Mouse (Mus musculus): ENCODE measurements around the gene Rassf5.
A peak's percentile ranks its signal among the peaks of the same experiment; 100 is the strongest.
"Not testable (repeated sequence)": the region's sequence is repeated elsewhere in the genome, so short reads cannot be mapped to it uniquely, and the experiment has no call there.

Rassf5 gene

DNA sequence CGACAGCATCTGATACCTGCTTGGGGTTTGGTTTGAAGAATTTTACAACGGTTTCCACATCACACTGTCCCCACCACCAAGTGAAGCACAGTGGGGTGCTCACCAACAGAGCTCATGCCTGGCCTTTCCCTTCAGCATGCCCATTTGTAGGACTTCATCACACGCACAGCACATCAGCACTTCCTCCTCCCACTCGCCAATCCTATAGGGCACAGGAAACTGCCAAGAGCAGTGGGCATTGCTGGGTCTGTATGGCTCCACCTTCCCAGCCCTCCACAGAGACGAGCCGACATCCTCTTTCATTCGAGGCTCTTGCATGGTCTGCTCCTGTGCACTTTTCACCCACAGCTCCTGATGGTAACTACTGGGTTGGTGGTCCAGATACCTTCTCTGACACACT, 61.9 kb downstream of the Rassf5 start:
- DNase-seq (ENCODE audit: extremely low read depth, insufficient read length, low spot score) = no peak

DNA sequence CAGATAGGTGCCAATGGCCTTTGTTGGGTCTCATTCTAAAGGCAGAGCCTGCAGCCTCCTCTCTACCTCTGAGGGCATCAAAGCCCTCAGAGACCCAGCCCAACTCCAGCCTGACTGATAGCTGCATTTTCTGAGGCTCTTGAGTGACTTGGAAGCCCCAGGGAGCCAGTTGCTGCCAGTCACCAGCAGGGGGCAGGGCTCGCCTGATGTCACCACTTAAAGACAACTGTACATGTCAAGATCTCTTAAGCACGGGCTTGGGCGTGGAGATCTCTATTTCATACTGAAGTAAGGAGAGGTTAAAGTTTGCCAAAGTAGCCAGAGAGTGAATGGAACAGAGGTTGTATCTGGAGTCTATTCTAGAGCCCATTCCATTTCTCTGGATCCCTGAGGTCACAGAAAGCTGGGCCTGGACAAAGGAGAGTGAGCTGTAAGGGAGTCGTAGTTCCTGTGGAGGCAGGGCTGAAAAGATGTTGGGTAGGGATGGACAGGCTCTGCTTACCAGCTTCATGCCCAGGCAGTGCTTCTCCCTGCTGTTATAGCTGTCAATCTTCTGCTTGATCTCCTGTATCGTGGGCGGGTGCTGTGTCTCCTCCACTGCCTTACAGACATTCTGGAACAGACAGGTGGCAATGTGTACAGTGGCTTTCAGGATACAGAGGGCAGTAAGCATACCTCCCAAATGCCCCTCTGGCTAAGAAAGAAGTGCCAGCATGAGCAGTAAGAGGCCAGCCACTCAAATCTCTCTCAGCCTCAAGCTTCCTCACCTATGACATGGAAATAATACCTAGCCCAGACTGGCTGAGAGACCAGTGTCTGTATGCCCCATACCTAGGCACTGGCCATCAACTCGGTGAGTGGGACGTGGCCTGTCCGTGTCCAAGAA, 63.2 kb downstream of the Rassf5 start:
- DNase-seq (ENCODE audit: extremely low read depth, insufficient read length, low spot score) = peak; percentile 62

DNA sequence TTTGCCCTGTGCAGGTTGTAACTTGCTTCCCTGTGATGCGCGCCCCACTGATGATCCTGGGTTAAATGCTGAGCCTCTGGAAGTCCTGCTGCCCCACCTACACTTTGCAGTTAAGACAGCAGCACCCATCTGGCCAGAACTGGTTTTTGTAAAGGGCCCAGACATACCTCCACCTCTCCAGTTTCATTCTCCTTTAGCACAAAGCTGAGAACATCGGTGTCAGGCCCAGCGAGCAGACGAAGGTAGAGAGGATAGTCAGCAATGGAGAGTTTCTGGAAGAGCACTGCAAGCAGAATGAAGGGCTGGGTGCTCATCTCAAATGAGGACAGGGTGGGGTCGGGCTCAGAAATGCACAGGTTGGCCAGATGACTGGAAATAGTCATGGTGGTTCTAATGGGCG, 64.7 kb downstream of the Rassf5 start:
- DNase-seq (ENCODE audit: extremely low read depth, insufficient read length, low spot score) = no peak

DNA sequence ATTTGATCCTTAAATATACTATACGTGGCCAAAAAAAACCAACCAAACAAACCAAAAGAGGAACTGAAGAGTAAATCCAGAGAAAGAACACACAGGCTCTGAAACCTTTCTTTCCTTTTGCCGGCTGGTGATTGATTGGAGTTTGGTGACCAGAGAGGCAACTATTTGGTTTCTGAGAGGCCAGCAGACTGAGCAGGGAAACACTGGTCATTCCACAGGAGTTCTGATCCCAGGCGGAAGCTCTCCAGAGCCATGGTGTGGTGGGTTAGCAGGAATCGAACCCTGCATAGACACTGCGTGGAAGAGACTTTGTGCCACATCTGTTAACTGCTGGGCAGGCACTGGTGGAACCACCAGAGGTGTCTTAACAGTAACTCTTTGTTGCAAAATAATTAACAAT, 67.0 kb downstream of the Rassf5 start:
- DNase-seq (ENCODE audit: extremely low read depth, insufficient read length, low spot score) = no peak

DNA sequence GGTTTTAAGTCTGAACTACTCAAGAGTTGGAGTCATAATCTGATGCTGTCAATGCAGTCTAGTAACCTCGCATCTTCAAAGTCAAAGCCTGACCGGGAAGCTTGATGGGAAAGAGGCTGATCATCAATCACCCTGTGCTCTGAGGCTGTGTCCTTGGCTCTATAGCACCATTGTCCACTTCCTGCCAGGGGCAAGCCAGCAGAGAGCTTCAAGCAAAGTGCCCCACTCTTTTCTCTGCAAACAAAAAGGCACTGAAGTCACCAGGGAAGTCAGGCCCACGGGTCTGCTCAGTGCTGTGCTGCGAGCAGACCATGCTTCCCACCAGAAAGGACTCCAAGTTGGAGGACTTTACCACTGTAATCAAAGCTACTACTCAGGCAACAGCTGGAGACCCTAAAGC, 67.8 kb downstream of the Rassf5 start:
- no peak for DNase-seq (ENCODE audit: extremely low read depth, insufficient read length, low spot score)

DNA sequence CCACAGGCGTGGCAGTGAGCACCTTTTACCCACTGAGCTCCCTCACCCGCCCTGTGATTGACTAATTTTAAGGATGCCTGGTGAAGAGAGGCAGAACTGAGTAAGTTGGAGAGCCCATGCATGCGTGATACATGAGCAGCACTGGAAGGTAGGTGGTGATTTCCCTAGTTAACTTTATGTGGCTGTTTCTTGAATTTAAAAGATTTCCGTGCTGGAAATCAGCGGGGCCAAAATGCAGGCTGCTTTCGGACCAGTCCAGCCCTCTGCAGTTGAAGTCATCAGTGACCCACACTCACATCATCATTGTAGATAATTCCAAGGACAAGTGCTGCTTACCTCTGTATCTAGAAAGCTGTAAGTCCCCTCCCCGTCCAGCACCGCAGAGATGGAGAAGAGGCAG, 69.2 kb downstream of the Rassf5 start:
- DNase-seq (ENCODE audit: extremely low read depth, insufficient read length, low spot score) = no peak

DNA sequence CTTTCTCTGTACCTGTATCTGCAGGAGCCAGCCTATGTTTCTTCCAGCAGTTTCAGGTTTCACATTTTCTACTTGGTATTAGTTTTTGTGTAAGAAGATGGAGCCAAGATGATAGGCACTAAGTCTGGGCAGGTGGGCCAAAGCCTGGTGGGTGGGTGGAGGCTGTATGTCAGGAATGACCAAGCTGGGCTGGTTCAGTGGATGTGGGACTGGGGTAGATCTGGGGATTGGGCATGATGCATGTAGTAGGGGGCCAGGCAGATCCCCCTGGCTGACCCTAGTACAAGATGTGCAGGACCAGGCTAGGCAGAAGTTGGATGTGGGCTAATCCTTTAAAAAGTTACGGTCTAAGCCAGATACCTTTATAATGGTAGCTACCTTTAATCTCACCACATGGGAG, 69.9 kb downstream of the Rassf5 start:
- DNase-seq (ENCODE audit: extremely low read depth, insufficient read length, low spot score) = no peak

DNA sequence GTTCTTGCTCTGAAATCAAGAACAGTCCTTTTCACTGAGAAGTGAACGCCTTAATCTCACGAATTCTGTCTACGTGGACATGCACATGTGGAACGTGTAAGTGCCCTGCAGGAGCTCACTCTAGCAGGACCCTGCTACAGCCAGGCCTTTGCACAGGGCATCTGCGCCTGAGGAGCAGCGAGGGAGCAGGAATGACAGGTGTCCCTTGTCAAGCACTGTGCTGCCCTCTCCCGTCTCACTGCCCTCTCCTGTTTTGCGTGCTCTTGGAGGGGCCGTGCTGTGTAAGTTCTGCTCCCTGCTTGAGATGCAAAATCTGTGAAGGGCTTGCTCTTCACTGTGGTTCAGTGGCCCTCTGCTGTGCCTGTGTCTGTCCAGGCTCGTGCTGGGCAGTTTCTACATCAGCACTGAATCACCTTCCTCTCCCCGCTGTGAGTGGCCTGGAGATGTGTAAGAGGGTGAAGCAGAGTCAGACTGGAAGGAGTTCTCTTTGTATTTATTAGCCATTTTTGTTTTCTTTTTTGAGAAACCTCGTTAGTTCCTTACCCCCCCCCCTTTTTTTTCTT, 70.7 kb downstream of the Rassf5 start:
- no peak for DNase-seq (ENCODE audit: extremely low read depth, insufficient read length, low spot score)

DNA sequence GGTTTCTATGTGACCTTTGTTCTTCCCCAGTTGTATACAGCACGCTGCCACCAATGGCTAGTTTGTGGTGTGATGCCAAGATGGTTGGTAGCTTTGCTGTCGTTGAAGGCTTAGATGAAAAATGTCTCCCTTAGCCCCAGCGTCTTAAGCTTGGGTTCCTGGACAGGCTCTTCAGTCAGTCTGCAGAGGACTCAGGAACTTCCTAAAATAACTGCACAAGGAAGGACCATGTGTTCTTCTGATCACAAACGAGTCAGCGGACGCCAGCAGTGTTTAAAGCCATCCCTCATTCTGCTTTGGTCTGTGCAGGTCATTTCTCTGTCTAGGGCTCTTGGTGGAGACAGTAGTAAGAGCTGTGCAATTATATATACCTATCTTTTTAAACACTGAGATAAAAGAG, 71.2 kb downstream of the Rassf5 start:
- no peak for DNase-seq (ENCODE audit: extremely low read depth, insufficient read length, low spot score)

DNA sequence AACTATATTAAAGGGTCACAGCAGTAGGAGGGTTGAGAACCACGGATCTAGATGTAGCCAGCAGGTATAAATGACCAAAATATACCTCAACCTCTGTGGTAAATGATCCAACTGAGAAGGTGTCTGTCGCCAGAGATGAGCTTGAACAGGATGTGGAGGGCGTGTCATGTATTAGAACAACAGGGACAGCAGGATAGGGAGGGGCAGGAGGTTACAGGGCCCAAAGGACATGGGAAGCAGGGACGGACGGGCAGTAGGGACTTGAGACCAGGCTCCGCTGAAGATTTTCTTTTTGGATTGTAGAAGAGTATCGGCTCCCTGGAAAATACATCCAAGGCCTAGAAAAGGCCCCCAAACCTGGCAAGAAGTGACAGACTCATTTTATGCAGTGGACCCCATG, 72.1 kb downstream of the Rassf5 start:
- no peak for DNase-seq (ENCODE audit: extremely low read depth, insufficient read length, low spot score)

DNA sequence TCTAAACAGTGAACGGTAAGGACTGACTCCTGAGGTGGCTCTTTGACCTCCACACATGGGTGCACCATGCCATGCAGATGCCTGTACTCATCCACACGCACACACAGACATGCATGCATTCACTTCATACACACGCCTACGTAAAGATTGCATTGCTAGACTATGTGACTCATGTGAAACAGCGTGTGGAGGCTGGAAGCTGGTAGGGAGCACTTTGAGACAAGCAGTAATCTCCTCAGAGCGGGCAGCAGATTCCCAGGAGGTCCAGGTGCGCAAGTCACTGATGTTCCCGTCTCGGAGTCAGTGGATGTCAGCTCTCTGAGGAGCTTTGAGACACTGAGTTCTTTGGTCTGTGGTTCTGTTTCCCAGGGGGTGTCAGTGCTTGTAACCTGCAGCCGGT, 77.4 kb downstream of the Rassf5 start:
- no peak for DNase-seq (ENCODE audit: extremely low read depth, insufficient read length, low spot score)

DNA sequence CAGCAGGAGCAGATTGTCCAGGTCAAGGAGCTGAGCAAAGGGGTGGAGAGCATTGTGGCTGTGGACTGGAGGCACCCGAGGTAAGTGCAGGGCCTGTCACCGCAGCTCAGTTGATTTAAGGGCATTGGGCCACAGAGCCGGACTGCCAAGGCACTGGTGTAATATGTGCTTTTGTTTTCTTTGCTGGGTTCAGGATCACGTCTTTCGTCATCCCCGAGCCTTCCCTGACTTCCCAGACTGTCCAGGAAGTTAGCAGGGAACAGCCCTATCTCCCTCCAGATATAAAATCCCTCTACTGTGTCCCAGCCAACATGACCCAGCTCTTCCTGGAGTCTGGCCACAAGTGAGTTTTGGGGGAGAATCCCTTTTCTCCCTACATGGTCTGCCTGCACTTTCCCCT, 80.6 kb downstream of the Rassf5 start:
- DNase-seq (ENCODE audit: extremely low read depth, insufficient read length, low spot score) = no peak

DNA sequence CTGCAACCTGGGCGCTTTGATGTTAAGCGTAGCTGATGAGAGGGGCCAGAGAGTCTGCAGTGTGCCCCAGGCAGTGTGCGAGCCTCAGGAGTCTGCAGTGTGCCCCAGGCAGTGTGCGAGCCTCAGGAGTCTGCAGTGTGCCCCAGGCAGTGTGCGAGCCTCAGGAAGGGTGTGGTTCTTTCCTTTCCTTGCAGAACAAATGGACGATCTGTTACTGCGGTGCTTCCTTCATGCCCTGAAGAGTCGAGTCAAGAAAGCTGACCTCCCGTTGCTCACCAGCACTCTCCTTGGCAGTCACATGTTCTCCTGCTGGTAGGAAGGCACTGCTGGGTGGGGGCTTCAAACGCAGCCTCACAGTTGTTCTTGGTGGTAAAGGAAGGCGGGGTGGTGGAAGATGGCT, 84.0 kb downstream of the Rassf5 start:
- DNase-seq (ENCODE audit: extremely low read depth, insufficient read length, low spot score) = no peak

DNA sequence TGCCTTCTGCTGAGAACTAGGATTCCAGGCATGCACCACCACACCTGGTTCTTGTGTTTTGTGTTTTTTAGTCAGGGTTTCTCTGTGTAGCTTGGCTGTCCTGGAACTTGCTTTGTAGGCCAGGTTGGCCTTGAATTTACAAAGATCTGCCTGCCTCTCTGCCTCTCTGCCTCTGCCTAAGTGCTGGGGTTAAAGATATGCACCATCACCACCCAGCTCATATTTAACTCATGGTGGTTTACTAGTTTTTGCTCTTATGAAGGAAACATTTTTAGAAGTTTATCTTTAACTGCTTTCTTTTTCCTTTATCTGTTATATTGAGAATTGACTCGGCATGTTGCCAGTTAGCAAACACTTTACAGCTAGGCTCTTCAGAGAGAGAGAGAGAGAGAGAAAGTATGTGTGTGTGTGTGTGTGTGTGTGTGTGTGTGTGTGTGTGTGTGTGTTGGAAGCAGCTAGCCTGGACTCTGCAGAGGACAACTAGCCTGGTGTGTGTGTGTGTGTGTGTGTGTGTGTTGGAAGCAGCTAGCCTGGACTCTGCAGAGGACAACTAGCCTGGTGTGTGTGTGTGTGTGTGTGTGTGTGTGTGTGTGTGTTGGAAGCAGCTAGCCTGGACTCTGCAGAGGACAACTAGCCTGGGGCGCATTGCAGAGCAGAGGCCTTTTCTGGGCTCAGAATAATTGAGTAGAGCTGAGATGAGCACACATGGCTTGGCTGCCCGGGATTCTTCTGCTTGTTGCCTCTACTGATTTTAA, 85.3 kb downstream of the Rassf5 start:
- not testable (repeated sequence) for DNase-seq (ENCODE audit: extremely low read depth, insufficient read length, low spot score)

DNA sequence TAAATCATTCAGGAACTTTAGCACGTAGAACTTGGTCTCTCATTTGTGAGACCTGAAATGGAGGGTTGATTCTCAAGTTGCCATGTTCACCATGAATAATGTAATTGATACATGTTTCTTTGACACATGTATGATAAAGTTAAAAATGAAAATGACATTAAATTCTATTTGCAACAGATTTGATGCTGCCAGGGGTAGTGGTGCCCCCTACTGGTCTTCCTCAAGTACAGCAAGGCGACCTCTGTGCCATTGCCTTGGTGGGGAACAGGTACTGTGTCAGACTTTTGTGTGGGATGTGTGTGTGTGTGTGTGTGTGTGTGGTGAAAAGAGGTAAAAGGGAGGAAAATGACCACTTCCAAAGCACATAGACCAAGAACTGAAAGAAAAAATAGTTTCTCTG, 89.6 kb downstream of the Rassf5 start:
- DNase-seq (ENCODE audit: extremely low read depth, insufficient read length, low spot score) = no peak

DNA sequence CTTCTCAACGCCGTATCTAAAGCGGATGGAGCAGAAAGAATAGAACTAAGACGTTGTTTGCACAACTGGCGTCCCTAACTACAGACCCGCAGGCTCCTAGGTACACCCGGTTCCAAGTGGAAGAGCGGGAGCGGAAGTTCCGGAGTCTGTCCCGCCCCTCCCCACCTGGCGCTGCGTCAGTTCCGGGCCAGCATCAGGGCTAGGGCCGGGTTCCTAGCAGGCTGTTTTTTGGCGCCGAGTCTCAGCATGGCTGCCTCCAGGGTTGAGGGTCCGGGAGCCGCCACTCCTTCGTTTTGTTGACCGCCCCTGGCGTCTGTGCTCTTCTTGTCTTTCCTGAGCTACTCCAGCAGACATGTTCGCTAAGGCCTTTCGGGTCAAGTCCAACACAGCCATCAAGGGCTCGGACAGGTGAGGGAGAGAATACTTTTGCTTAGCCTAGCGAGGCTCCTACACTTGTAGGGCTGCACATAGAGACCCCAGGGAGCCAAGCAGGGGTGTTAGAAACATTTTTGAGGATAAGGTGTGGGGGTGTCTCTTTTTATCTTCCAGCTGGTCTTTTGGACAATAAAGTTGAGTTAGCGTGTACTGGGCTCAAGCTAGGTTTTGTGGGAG, 91.9 kb downstream of the Rassf5 start, which contains the start of gene Eif2d:
Gene Eif2d, plus strand, starts transcription at position 164 of the 612 bp plus-strand sequence.
- DNase-seq (ENCODE audit: extremely low read depth, insufficient read length, low spot score) = peak; percentile 91

DNA sequence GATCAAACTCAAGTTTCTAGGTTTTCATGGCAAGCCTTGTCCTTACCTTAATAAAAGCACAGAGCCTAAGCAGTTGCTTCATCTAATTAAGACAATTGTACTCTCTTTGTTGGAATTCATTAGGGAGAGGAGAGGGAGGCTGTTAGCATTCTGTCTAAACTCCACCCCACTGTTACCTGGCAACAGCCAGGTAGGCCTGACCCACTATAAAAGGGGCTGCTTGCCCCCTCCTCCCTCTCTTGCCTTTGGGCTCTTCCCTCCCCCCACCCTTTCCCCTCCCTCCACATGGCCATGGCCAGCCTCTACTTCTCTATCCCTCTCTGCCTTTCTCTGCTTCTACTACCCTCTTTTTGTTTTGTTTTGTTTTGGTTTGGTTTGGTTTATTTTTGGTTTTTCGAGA, 95.6 kb downstream of the Rassf5 start:
- no peak for DNase-seq (ENCODE audit: extremely low read depth, insufficient read length, low spot score)

DNA sequence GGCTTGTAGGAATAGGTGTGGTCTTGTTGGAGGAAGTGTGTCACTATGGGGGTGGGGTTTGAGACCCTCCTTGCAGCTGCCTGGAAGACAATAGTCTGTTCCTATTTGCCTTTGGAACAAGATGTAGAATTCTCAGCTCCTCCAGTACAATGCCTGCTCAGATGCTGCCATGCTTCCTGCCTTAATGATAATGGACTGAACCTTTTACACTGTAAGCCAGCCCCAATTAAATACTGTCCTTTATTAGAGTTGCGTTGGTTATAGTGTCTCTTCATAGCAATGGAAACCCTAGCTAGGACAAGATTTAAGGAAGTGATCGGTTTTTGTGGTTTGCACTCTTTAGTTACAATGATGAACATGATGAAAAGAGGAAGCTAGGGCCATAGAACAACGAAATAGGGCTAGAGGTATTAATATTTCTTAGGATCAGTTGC, 98.9 kb downstream of the Rassf5 start:
- DNase-seq (ENCODE audit: extremely low read depth, insufficient read length, low spot score) = no peak

DNA sequence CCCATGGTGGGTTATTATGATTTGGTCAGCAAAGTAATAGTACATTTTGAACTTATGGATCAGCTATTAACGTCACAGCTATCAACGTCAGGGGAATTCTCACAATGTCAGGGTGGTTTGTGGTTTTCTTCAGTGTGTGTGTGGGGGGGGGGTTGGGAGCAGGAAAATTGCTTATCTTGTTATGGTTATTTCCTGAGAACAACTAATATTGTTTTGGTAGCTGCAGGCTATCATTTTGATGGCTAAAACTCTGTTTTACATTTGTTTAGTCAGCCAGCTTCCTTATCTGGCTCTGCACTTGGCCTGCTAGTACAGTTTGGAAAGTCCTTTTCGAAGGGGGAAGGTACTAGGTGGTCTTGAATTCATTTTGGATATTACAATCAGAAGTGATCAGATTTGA, 99.8 kb downstream of the Rassf5 start:
- DNase-seq (ENCODE audit: extremely low read depth, insufficient read length, low spot score) = not testable (repeated sequence)

DNA sequence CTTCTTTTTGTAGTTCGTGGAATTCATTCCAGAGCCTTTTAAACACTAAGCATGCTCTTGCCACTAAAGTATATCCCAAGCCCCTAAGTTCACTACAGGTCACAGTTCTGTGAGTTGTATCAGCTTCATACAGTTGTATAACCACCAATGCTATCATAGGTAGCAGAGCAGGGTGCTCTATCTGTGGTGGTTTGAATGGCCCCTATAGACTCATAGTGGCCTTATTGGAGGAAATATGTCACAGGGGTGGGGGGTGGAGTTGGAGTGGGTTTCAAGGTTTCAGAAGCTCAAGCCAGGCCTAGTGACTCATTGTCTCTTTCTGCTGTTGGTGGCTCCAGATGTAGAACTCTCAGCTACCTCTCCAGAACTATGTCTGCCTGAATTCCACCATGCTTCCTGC, 102.6 kb downstream of the Rassf5 start:
- no peak for DNase-seq (ENCODE audit: extremely low read depth, insufficient read length, low spot score)

DNA sequence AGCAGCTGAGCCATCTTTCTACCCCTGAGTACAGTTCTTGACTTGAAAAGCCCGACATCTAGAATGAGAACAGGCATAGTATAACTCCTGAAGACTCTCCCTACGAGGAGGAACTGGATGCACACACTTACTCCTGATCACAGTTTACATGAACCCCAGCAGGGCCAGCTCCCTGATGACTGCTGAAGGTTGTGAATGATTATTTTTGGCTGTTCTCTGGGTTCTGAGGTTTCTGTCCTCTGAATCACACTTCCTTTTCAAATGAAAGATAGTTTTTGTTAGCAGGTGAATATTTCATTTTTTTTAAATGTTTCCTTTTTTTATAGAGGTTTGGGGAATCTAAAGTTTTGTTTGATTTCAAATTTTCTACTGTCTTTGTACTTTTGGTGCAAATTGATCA, 103.6 kb downstream of the Rassf5 start:
- DNase-seq (ENCODE audit: extremely low read depth, insufficient read length, low spot score) = no peak

All from 3134 (cell line).